Mouse (Mus musculus) hindbrain, postnatal 0 days (tissue): ENCODE measurements around the gene Sec24c. TPM values are rescaled to one million over a fixed set of nuclear protein-coding genes. Genes with fewer than 3 reads are reported as not detected.

Experiments
- ATAC-seq: fragments of 200-750 bp; cut with Nextera tagmentation; 2 replicates; pipeline ENCODE4 v1.8.0; 2017; ENCODE audit warnings: mild to moderate bottlenecking, moderate TSS enrichment, moderate library complexity
- DNase-seq: peaks from one replicate; pipeline ENCODE4 v3.0.0-alpha.2; 2015; ENCODE audit warnings: low spot score
- H3K27ac ChIP-seq: fragments of 300-500 bp; sonication (generic); 2 replicates; pipeline ENCODE4 v1.5.1; 2014; ENCODE audit warnings: mild to moderate bottlenecking
- H3K27me3 ChIP-seq: fragments of 300-500 bp; sonication (generic); 2 replicates; pipeline ENCODE4 v1.6.1; 2014; ENCODE audit warnings: low read length, mixed read lengths; ENCODE audit not compliant: insufficient read depth
- H3K36me3 ChIP-seq: fragments of 300-500 bp; sonication (generic); 2 replicates; pipeline ENCODE4 v1.6.1; 2014; ENCODE audit warnings: low read length, mixed read lengths; ENCODE audit not compliant: insufficient read depth
- H3K4me1 ChIP-seq: fragments of 300-500 bp; sonication (generic); 2 replicates; pipeline ENCODE4 v1.6.1; 2014; ENCODE audit warnings: antibody characterized with exemption, low read length, mixed read lengths; ENCODE audit not compliant: insufficient read depth
- H3K4me2 ChIP-seq: fragments of 300-500 bp; sonication (generic); 2 replicates; pipeline ENCODE4 v1.6.1; 2014; ENCODE audit warnings: low read depth, mild to moderate bottlenecking, low read length, moderate library complexity, mixed read lengths
- H3K4me3 ChIP-seq: fragments of 300-500 bp; sonication (generic); 2 replicates; pipeline ENCODE4 v1.5.1; 2014; ENCODE audit warnings: low read length
- H3K9ac ChIP-seq: fragments of 300-500 bp; sonication (generic); replicated peaks from 2 replicates; pipeline ENCODE4 v1.6.1; 2014; ENCODE audit warnings: mild to moderate bottlenecking, low read length, moderate library complexity, mixed read lengths
- H3K9me3 ChIP-seq: fragments of 300-500 bp; sonication (generic); 2 replicates; pipeline ENCODE4 v1.6.1; 2016; ENCODE audit warnings: low read length, mixed read lengths
- CTCF ChIP-seq: IDR thresholded peaks from 2 replicates; pipeline ENCODE4 v1.5.1; 2016; ENCODE audit warnings: antibody characterized with exemption, control low read depth, low read depth
- WGBS: fragments of 180-500 bp; shearing (Covaris S2); extraction: QIAGEN DNeasy Blood & Tissue Kit; methylation state at CpG from one replicate; pipeline ENCODE4 v1.1.7; 2014; 5-methylcytosine and 5-hydroxymethylcytosine counted together
- microRNA-seq, 2 experiments: library from miRNA; unstranded; fragments of <30 nt; microRNA quantifications; one replicate each; pipeline ENCODE4; 2016
- polyA plus RNA-seq: library from polyadenylated mRNA; unstranded; fragments of >200 nt; fragmentation: Nextera tagmentation; extraction: Ambion mirVana; gene quantifications from 2 replicates; pipeline ENCODE4 v1.2.1, GENCODE M21; 2015
- total RNA-seq: library from RNA; depleted of rRNA; stranded (reverse); fragments of >200 nt; gene quantifications from 2 replicates; pipeline ENCODE4 v1.2.3, GENCODE M21; 2014; rRNA removed

Gene Sec24c
- total and polyA plus RNA-seq, 2 experiments from 2014 or later = 58.7 to 166 TPM

DNA sequence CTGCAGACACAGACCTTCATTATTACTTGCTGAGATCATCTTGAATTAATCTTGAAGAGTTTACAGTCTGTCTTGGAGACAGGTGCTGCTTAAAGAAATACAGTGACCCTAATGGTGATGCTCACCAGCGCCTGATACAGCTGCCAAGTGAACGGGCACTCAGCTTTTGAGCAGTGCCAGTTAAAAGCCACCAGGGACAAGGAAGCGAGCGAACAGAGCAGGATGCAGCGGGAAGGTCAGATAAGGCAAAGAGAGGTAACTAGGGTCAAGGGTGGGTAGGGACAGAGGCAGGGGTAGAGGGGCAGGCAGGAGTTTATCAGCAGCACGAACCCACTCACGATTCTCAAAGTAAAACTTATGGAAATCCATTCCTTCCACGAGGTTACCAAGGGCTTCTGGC is 64.4 kb downstream of the Sec24c start:
- WGBS = 89% methylated on average over 8 of the region's 8 CpGs
- H3K27me3 ChIP-seq = no peaks in the 10 kb centered on the region
- ATAC-seq (no peak), DNase-seq (no peak)
- no peak overlapping the region for H3K9ac ChIP-seq
- H3K9me3 ChIP-seq = no peaks in the 10 kb centered on the region
- H3K4me3 ChIP-seq = no peak overlapping the region
- no peak for TF ChIP-seq CTCF
- H3K4me2 ChIP-seq = no peak overlapping the region
- no peak overlapping the region for H3K27ac ChIP-seq
- H3K36me3 ChIP-seq = peaks cover 42% of the 10 kb centered on the region
- H3K4me1 ChIP-seq = no peaks in the 10 kb centered on the region

DNA sequence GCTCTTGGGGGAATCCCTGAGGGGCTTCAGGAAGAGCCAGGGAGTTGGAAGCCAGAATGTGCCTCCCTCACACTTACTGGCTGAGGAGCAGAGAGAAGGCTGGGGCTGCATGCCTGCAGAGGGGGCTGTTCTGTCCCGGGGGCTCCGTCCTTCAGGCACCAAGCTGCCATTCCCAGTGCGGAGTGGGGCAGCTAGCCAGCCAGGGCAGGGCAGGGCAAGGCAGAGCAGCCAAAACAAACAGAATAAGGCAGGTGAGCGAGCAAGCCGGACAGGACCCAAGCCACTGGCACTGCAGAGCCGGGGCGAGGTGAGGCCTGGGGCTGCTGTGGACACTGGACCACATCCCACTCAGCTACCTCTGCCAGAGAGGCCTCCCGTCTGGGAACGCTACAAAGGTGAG is 67.2 kb downstream of the Sec24c start:
- Histone ChIP-seq H3K9ac (no peak overlapping the region), H3K9me3 (no peaks in the 10 kb centered on the region), H3K4me1 (no peaks in the 10 kb centered on the region), H3K4me2 (no peak overlapping the region), H3K27ac (no peak overlapping the region), H3K27me3 (no peaks in the 10 kb centered on the region), H3K4me3 (no peak overlapping the region), H3K36me3 (peaks cover 44% of the 10 kb centered on the region)
- ATAC-seq (no peak), DNase-seq (no peak)
- 91% methylated on average over 9 of the region's 9 CpGs for WGBS
- no peak for TF ChIP-seq CTCF

DNA sequence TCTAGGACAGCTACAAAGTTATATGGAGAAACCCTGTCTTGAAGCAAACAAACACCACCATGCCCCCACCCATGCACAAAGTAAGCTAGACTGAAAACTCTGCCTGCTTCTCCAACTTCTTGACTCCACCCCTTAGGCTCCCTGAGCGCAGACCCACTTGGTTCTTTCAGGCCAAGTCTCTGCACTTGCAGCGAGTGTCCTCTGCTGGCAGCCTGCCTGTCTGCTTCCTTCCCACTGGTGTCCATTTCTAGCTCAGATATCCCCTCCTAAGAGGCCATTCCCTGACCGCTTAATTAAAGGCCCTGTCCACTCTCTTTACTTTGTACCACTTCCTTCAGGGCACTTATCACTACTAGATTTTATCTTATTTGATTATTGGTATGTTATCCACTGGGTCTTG is 69.5 kb downstream of the Sec24c start:
- no peak for DNase-seq
- 81% methylated on average over 3 of the region's 3 CpGs for WGBS
- TF ChIP-seq CTCF = no peak; the same call in 1 of the 2 replicates
- no peaks in the 10 kb centered on the region for H3K4me1 ChIP-seq
- ATAC-seq = no peak
- no peak overlapping the region for H3K4me3 ChIP-seq
- peaks cover 40% of the 10 kb centered on the region for H3K36me3 ChIP-seq
- no peak overlapping the region for H3K4me2 ChIP-seq
- no peak overlapping the region for H3K27ac ChIP-seq
- H3K27me3 ChIP-seq = no peaks in the 10 kb centered on the region
- H3K9me3 ChIP-seq = no peaks in the 10 kb centered on the region
- no peak overlapping the region for H3K9ac ChIP-seq

Small RNA genes within 50 kb of the gene (microRNA-seq; reads per million reads assigned to microRNA genes)
- 2.1 to 2.8 reads per million in 2 experiments for gene Mir6946

Other genes starting within 250 kb of the Sec24c start
- 0.11 and 0.31 TPM in 2 replicates for gene Cfap70, start 222.1 kb upstream of the Sec24c start, total RNA-seq
- 1.8 and 2.2 TPM in 2 replicates for gene Cfap70, start 222.1 kb upstream of the Sec24c start, polyA plus RNA-seq
- gene Anxa7, start 194.2 kb upstream of the Sec24c start, total RNA-seq = 36.5 and 38.4 TPM in 2 replicates
- gene Anxa7, start 194.2 kb upstream of the Sec24c start, polyA plus RNA-seq = 19.8 and 20.5 TPM in 2 replicates
- gene Mss51, start 177.4 kb upstream of the Sec24c start, total RNA-seq = 0.11 and 0.26 TPM in 2 replicates
- 0.08 and 0.19 TPM in 2 replicates for gene Mss51, start 177.4 kb upstream of the Sec24c start, polyA plus RNA-seq
- 110 and 130 TPM in 2 replicates for gene Ppp3cb, start 127.7 kb upstream of the Sec24c start, total RNA-seq
- 94.7 and 97.5 TPM in 2 replicates for gene Ppp3cb, start 127.7 kb upstream of the Sec24c start, polyA plus RNA-seq
- 27.5 and 30.2 TPM in 2 replicates for gene Usp54, start 33.2 kb upstream of the Sec24c start, total RNA-seq
- 5.8 and 5.9 TPM in 2 replicates for gene Usp54, start 33.2 kb upstream of the Sec24c start, polyA plus RNA-seq
- 1.4 TPM in 1 of 2 replicates, not detected in the other for gene Myoz1, start 17.8 kb upstream of the Sec24c start, total RNA-seq
- gene Myoz1, start 17.8 kb upstream of the Sec24c start, polyA plus RNA-seq = 0.35 TPM in 1 of 2 replicates, not detected in the other
- 0.11 and 0.52 TPM in 2 replicates for gene Synpo2l, start 6.0 kb upstream of the Sec24c start, total RNA-seq
- 0.20 and 0.23 TPM in 2 replicates for gene Synpo2l, start 6.0 kb upstream of the Sec24c start, polyA plus RNA-seq
- 18.0 and 19.2 TPM in 2 replicates for gene Fut11, start 20.7 kb downstream of the Sec24c start, total RNA-seq
- gene Fut11, start 20.7 kb downstream of the Sec24c start, polyA plus RNA-seq = 24.5 and 26.2 TPM in 2 replicates
- 122 and 147 TPM in 2 replicates for gene Chchd1, start 28.7 kb downstream of the Sec24c start, total RNA-seq
- 188 and 193 TPM in 2 replicates for gene Chchd1, start 28.7 kb downstream of the Sec24c start, polyA plus RNA-seq
- 149 and 159 TPM in 2 replicates for gene Zswim8, start 33.2 kb downstream of the Sec24c start, total RNA-seq
- gene Zswim8, start 33.2 kb downstream of the Sec24c start, polyA plus RNA-seq = 31.3 and 36.8 TPM in 2 replicates
- 19.8 and 23.2 TPM in 2 replicates for gene Ndst2, start 60.3 kb downstream of the Sec24c start, total RNA-seq
- 12.4 and 16.7 TPM in 2 replicates for gene Ndst2, start 60.3 kb downstream of the Sec24c start, polyA plus RNA-seq
- 204 and 248 TPM in 2 replicates for gene Camk2g, start 119.8 kb downstream of the Sec24c start, total RNA-seq
- 291 and 299 TPM in 2 replicates for gene Camk2g, start 119.8 kb downstream of the Sec24c start, polyA plus RNA-seq
- gene Plau, start 162.4 kb downstream of the Sec24c start, total RNA-seq = 1.2 and 1.4 TPM in 2 replicates
- gene Plau, start 162.4 kb downstream of the Sec24c start, polyA plus RNA-seq = 0.26 and 0.39 TPM in 2 replicates